Mouse (Mus musculus) thymus, adult 18-20 months (tissue): ENCODE data around the gene Il1r1.

Experiments used
- DNase-seq, 2 experiments: peaks; one replicate each; pipeline ENCODE4 v3.0.0; 2022; ENCODE audit warnings: mixed read lengths in 2 of 2

Gene Il1r1

DNA sequence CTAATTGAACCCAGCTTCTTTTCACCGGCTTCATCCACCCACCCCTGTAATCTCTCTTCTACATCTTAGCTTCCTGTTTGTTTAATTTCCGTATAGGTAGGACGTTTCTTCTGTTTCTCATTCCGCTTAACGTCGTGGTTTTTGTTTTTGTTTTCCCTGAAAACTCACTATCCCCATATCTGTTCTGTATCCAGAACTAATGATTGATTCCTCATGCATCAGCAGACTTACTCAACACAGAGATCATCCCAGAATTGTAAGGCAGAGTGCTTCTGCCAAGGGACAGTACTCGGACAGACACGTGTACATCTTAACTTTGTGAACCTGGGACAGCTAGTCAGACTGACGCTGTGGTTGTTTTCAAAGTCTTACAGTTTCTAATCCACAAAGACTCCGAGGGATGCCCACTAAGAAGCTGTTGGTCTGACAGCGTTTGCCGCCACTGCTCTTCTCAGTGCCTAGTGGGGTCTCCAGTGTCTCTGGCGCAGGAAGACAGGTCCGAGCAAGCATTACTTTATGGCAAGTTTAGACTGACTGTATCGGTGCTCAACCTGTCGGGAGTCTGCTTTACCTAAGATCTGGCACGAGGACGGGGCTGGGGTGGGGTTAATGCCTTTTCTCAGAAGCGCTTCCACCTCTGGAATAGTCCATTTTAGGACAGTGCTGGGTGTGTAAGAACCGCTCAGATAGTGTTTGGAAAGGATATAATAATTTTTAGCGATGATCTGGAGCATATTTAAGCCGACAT lies 100.2 kb downstream of the Il1r1 start:
- DNase-seq, result no peak

GRCm38 (mm10) chr1:40325711-40326327 lies 100.9 kb downstream of the Il1r1 start:
- no peak for DNase-seq

GRCm38 (mm10) chr1:40327604-40328003 lies 102.7 kb downstream of the Il1r1 start:
- DNase-seq, result no peak

- no peak for DNase-seq
Measured at GRCm38 (mm10) chr1:40329526-40329925, 104.6 kb downstream of the Il1r1 start.

DNA sequence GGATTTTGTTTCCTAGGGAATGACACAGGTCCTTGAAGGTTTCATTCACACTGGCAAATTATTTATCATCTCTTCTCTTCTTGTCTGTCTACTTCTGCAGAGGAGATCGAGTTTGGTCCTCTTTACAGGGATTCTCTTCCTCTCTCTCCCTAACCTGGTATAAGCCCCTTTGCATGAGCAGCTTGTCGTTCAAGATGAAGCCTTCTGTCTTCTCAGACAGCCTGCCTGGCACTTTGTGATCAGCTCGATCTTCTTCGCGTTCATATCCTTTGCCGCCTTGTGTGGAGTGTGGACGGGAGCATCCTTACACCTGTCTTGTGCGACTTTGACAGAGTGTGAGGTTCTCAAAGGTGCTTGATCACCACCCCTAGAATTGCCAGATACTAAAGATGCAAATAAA lies 105.3 kb downstream of the Il1r1 start:
- no peak for DNase-seq

DNA sequence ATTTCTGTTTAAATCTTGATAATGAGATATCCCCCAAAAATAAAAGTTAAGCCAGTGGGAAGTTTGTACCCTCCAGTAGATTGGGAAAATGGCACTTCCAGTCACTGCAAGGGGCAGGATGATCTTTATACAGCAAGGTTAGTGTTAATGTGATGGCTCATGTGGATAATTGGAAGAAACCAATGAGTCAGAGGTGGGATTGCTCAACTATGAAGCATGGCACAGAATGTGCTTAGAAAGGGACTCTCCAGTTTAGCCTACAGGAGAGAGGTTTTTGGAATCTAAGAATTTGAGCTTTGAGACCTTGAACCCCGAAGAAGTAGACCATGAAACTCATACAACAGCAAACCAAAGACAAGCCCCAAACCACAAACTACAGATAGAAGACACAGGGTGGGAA lies 114.5 kb downstream of the Il1r1 start:
- no peak for DNase-seq

GRCm38 (mm10) chr1:40340102-40340501 lies 115.2 kb downstream of the Il1r1 start:
- DNase-seq, result no peak

GRCm38 (mm10) chr1:40352158-40352903 lies 127.5 kb downstream of the Il1r1 start:
- no peak for DNase-seq

DNA sequence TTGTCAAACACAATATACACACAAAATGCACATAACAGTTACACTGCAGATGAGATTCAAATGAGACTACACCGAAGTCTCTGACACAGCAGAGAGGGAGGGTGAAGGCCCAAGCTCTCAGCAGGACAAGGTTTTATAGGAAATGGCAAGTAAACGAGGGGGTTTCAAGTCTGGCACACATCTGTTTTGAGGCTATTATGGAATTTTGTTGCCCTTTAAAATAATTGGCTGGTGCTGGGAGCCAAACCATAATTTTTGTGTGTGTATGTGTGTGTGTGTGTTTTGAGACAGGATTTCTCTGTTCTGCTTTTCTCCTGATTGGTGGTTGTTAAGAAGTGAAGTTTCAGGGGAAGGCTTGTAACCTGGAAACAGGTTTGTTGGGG lies 128.0 kb downstream of the Il1r1 start:
- no peak for DNase-seq

- DNase-seq, result no peak
Measured at GRCm38 (mm10) chr1:40354665-40355064, 129.8 kb downstream of the Il1r1 start.

- DNase-seq, result no peak
Measured at GRCm38 (mm10) chr1:40355431-40355843, 130.6 kb downstream of the Il1r1 start.

DNA sequence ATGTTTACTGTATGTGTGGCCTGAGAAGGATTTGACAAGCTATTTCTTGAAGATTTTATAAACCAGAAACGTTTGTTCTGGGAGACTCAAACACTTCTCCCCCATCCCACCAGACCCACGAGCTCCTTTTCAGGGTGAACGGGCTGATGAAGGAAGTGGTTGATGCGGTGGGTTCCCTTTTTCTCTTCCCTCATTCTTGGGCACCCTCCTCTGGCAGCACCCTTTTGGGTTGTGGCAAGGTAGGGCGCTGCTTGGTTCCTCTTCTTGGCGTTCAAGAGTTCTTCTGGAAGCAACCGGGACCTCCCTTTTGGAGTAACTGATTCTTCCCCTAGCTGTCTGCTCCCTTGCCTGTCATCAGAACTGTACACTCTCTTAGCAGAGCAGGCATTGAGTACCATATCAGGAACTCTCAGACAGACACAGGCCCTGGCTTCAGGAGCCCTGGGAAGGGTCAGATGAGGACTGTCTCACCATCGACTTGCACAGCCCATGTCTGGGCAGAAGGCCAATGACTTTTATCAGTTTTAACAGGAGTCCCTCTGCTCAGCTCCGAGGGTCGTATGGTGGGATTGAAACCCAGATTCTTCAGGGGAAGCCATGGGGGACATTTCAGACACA lies 131.1 kb downstream of the Il1r1 start:
- no peak for DNase-seq

GRCm38 (mm10) chr1:40357921-40358320 lies 133.0 kb downstream of the Il1r1 start:
- DNase-seq, result no peak

DNA sequence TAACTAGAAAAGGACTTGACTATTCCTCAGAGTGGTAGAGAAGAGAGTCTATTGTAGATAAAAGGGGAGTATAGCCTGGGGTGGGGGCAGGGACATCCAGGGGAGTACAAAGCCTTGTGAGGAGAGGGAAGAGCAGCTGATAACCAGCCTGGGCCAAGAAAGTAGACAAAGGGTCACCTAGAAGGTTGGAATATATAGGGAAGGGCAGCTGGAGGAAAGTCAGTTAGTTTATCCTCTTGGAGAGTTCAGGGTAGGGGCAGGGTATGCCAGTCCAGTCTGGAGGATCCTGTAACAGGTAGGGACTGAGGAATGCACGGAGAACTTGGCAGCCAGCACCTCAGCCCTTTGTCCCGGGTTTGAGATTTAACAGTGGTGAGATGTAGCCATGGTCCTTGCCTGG lies 133.5 kb downstream of the Il1r1 start:
- no peak for DNase-seq

DNA sequence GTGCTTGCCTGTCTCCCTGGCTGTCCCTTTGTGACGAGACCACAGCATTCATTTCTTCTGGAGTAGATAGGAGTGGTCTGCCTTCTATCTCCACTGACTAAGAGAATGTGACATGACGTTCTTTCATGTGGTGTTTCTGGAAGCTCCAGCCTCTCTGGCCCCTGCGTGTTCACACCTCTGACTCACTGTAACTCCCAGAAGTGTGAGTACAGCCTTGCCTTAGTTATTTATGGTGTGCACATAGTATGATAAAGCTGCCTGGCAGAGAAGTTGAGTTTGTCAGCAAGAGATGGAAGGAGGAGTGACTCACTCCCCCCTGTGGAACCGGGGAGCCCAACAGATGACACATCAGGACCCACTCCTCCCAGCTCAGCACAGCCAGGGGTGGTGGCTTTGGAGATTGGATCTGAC lies 133.9 kb downstream of the Il1r1 start:
- DNase-seq, result no peak

DNA sequence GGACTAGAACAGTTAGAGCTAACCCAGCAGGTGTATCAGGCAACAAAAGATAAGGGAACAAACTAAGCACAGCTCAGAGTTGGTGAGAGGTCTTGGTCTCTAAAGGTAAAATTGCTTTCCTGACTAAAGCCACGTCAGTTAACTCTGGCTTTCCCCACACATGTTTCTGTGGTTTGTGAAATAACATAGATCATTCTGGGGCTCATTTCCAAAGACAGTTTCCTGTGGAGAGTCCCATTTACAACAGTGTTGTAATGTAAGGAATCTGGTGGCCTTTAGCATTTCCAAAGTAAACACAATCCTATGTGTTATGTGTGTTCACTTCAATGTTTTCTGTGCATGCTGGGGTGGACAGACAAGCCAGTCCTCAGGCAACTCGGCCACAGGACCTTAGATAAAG lies 134.9 kb downstream of the Il1r1 start:
- DNase-seq, result no peak

GRCm38 (mm10) chr1:40360969-40361368 lies 136.1 kb downstream of the Il1r1 start:
- DNase-seq, result no peak

GRCm38 (mm10) chr1:40361596-40361995 lies 136.7 kb downstream of the Il1r1 start:
- no peak for DNase-seq

GRCm38 (mm10) chr1:40362784-40363183 lies 137.9 kb downstream of the Il1r1 start:
- DNase-seq, result no peak
